Mouse (Mus musculus) hematopoietic stem cell, adult 5-6 weeks (primary cell): ENCODE results near the gene Psg28. TPM values are rescaled to one million over a fixed set of nuclear protein-coding genes. Genes with fewer than 3 reads are reported as not detected.
"Not testable (repeated sequence)": the region's sequence is repeated elsewhere in the genome, so short reads cannot be mapped to it uniquely, and the experiment has no call there.

ENCODE experiments used
- ATAC-seq, 2 experiments: fragments of 125-278 bp in 1 of 2; replicated peaks in 1 of 2; 2 replicates each; pipeline ENCODE4 v1.8.0; 2016 to 2017; ENCODE audit warnings: inconsistent platforms in 2 of 2, mild to moderate bottlenecking in 2 of 2, moderate number of reproducible peaks in 2 of 2, low read depth in 1 of 2, moderate TSS enrichment in 1 of 2; ENCODE audit not compliant: low FRiP score in 2 of 2, poor library complexity in 2 of 2, severe bottlenecking in 2 of 2, insufficient read depth in 1 of 2, low TSS enrichment in 1 of 2
- total RNA-seq: library from RNA; stranded (forward); fragments of 172-1452, 232-1000 nt; gene quantifications from 2 replicates; pipeline ENCODE4 v1.2.3, GENCODE M21; 2017

The Psg28 gene
- total RNA-seq, result not detected in 2 replicates

DNA sequence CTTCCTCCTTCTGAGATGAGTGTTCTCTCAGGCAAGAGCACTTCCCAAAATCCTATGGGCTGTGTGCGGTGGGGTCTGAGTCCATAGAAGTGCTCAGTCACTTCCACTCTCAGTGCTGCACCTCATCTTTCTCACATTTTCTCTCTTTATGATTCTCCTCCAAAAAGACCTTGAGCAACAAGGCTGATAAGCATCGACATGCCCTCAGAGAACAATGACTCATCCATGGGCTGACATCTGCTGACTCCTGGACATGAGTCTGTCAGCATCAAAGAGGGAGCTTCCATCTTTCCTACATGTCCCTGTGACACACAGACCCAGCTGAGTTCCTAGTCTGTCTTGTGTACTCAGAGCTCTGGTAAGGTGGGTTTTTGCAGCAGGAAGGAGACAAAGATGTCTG is at the start of gene Psg28:
TSS of gene Psg28 (minus strand) at position 101 of the 400 bp plus-strand sequence.
- ATAC-seq, result not testable (repeated sequence)

- ATAC-seq, result no peak
Measured at GRCm38 (mm10) chr7:18403407-18403806, 28.4 kb downstream of the Psg28 start.

- ATAC-seq, result no peak
Measured at GRCm38 (mm10) chr7:18402527-18403237, 29.2 kb downstream of the Psg28 start.

GRCm38 (mm10) chr7:18391483-18391882 is 40.4 kb downstream of the Psg28 start:
- not testable (repeated sequence) for ATAC-seq

GRCm38 (mm10) chr7:18378295-18378694 is 53.5 kb downstream of the Psg28 start:
- ATAC-seq, result no peak

Other genes with a start within 250 kb of the Psg28 start
- not detected in 2 replicates for gene Mill1, start 186.7 kb downstream of the Psg28 start, total RNA-seq
- not detected in 2 replicates for gene Psg18, start 77.0 kb downstream of the Psg28 start, total RNA-seq
- gene Psg26, start 52.1 kb upstream of the Psg28 start, total RNA-seq, result not detected in 2 replicates
- not detected in 2 replicates for gene Psg25, start 100.2 kb upstream of the Psg28 start, total RNA-seq
- not detected in 2 replicates for gene Psg27, start 135.3 kb upstream of the Psg28 start, total RNA-seq
- gene Psg23, start 184.5 kb upstream of the Psg28 start, total RNA-seq, result not detected in 2 replicates
- not detected in 2 replicates for gene Psg21, start 224.7 kb upstream of the Psg28 start, total RNA-seq